Mouse (Mus musculus) ES-Bruce4 (cell line): ENCODE results near the gene Arhgef25.

Experiments
- CTCF ChIP-seq: IDR thresholded peaks from one replicate; pipeline ENCODE4 v1.8.1; 2011; ENCODE audit warnings: low read depth, low read length
- EP300 ChIP-seq: IDR thresholded peaks from 2 replicates; pipeline ENCODE4 v1.6.1; 2011; ENCODE audit warnings: low read depth, low read length; ENCODE audit not compliant: insufficient read depth
- POLR2A ChIP-seq: IDR thresholded peaks from one replicate; pipeline ENCODE4 v1.8.1; 2011; ENCODE audit warnings: low read length; ENCODE audit not compliant: insufficient read depth

DNA sequence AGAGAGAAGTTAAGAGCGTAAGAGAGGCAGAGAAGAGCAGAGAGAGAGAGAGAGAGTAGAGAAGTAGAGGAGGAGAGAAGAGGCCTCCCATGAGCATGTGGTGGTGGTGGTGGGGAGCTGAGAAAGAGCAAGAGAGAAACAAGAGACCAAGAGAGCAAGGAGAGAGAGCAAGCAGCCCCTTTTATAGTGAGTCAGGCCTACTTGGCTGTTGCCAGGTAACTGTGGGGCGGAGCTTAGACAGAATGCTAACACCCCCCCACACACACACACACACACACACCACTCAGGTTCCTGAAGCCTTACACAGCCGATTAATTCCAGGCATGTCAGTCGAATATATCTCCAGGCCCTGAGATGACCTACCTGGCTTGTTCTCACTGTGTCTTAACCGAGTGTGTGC lies 44.6 kb downstream of the Arhgef25 start:
- TF ChIP-seq CTCF (no peak), POLR2A (no peak), EP300 (no peak)
